Mouse (Mus musculus): ENCODE results near the gene Metap1d. TPM values are rescaled to one million over a fixed set of nuclear protein-coding genes. Genes with fewer than 3 reads are reported as not detected.

Gene Metap1d
- polyA plus RNA-seq, 1 experiment from 2014 or later = 46.5 TPM

DNA sequence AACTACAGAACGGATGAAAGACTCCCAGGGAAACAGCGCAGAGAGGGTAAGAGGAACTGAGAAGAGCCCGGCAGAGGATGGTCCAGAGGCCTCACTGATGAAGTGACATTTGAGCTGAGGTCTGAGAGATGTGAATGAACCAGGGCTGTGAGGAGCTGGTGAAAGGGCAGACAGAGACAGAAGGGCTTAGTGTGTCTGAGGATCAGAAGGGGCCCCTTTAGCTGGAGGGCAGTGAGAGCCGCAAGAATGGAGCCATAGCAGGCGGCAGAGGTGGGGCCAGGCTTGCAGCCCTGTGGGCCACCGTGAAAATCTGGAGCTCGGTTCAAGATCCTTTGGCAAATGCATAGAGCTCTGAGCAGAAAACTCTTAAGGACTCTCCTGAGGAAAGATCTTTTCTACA lies 26.8 kb downstream of the Metap1d start:
- Histone ChIP-seq H3K27me3 (ENCODE audit: control insufficient read depth, insufficient read depth, low read length) (no peaks in the 10 kb centered on the region), H3K27ac (ENCODE audit: low read length) (no peak overlapping the region), H3K9me3 (replicated peaks; ENCODE audit: control insufficient read depth, low read length) (peaks cover 5% of the 10 kb centered on the region), H3K4me1 (ENCODE audit: control insufficient read depth, insufficient read depth, low read length) (0 out of 2 replicates have a peak, but pooled peaks cover 3% of the 10 kb centered on the region), H3K36me3 (ENCODE audit: control insufficient read depth, insufficient read depth) (no peaks in the 10 kb centered on the region), H3K4me2 (ENCODE audit: low read depth, low read length) (no peak overlapping the region), H3K9ac (ENCODE audit: low read length) (no peak overlapping the region), H3K4me3 (ENCODE audit: low read length) (no peak overlapping the region)
- ATAC-seq (replicated peaks; ENCODE audit: extremely low read depth, insufficient read depth, low FRiP score) = no peak
- WGBS = 21% methylated on average over 7 of the region's 7 CpGs

GRCm38 (mm10) chr2:71481825-71482224 lies 28.7 kb downstream of the Metap1d start:
- H3K9ac ChIP-seq (ENCODE audit: low read length) = no peak overlapping the region
- no peaks in the 10 kb centered on the region for H3K36me3 ChIP-seq (ENCODE audit: control insufficient read depth, insufficient read depth)
- H3K27me3 ChIP-seq (ENCODE audit: control insufficient read depth, insufficient read depth, low read length) = no peaks in the 10 kb centered on the region
- no peak overlapping the region for H3K4me2 ChIP-seq (ENCODE audit: low read depth, low read length)
- peaks cover 5% of the 10 kb centered on the region for H3K9me3 ChIP-seq (replicated peaks; ENCODE audit: control insufficient read depth, low read length)
- ATAC-seq (replicated peaks; ENCODE audit: extremely low read depth, insufficient read depth, low FRiP score) = no peak
- 0 out of 2 replicates have a peak, but pooled peaks cover 3% of the 10 kb centered on the region for H3K4me1 ChIP-seq (ENCODE audit: control insufficient read depth, insufficient read depth, low read length)
- no peak overlapping the region for H3K4me3 ChIP-seq (ENCODE audit: low read length)
- H3K27ac ChIP-seq (ENCODE audit: low read length) = no peak overlapping the region
- WGBS = 71% methylated on average over 6 of the region's 6 CpGs

GRCm38 (mm10) chr2:71483046-71483716 lies 30.1 kb downstream of the Metap1d start:
- 72% methylated on average over 10 of the region's 10 CpGs for WGBS
- Histone ChIP-seq H3K27me3 (ENCODE audit: control insufficient read depth, insufficient read depth, low read length) (no peaks in the 10 kb centered on the region), H3K4me1 (ENCODE audit: control insufficient read depth, insufficient read depth, low read length) (0 out of 2 replicates have a peak, but pooled peaks cover 3% of the 10 kb centered on the region), H3K4me2 (ENCODE audit: low read depth, low read length) (no peak overlapping the region), H3K36me3 (ENCODE audit: control insufficient read depth, insufficient read depth) (no peaks in the 10 kb centered on the region), H3K4me3 (ENCODE audit: low read length) (no peak overlapping the region), H3K9ac (ENCODE audit: low read length) (no peak overlapping the region), H3K9me3 (replicated peaks; ENCODE audit: control insufficient read depth, low read length) (no peaks in the 10 kb centered on the region), H3K27ac (ENCODE audit: low read length) (no peak overlapping the region)
- ATAC-seq (replicated peaks; ENCODE audit: extremely low read depth, insufficient read depth, low FRiP score) = no peak

DNA sequence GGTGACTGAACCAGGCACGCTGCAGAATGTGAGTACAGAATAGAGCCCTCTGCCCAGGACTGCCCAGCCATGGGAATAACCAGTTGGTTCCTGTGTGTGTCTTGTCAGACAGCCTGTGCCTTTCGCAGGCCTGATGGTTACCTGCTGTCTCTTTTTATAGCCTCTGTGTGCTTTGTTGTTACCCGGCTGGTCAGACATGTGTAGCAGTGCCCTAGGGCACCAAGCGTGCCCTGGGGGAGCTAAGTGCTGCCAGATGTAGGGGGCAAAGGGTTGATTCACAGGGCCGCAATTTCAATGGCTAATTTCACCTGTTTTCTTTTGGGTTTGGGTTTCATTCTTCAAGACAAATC lies 30.6 kb downstream of the Metap1d start:
- ATAC-seq (replicated peaks; ENCODE audit: extremely low read depth, insufficient read depth, low FRiP score) = no peak
- H3K9me3 ChIP-seq (replicated peaks; ENCODE audit: control insufficient read depth, low read length) = no peaks in the 10 kb centered on the region
- WGBS = 68% methylated on average over 5 of the region's 5 CpGs

GRCm38 (mm10) chr2:71491295-71491694 lies 38.2 kb downstream of the Metap1d start:
- Histone ChIP-seq H3K9me3 (replicated peaks; ENCODE audit: control insufficient read depth, low read length) (no peaks in the 10 kb centered on the region), H3K36me3 (ENCODE audit: control insufficient read depth, insufficient read depth) (no peaks in the 10 kb centered on the region), H3K4me2 (ENCODE audit: low read depth, low read length) (no peak overlapping the region), H3K27ac (ENCODE audit: low read length) (no peak overlapping the region), H3K4me3 (ENCODE audit: low read length) (no peak overlapping the region), H3K27me3 (ENCODE audit: control insufficient read depth, insufficient read depth, low read length) (no peaks in the 10 kb centered on the region), H3K4me1 (ENCODE audit: control insufficient read depth, insufficient read depth, low read length) (no peaks in the 10 kb centered on the region), H3K9ac (ENCODE audit: low read length) (no peak overlapping the region)
- no peak for ATAC-seq (replicated peaks; ENCODE audit: extremely low read depth, insufficient read depth, low FRiP score)

More for the DNA sequence above, 30.6 kb downstream of the Metap1d start:
- no peak overlapping the region for H3K9ac ChIP-seq (ENCODE audit: low read length)
- H3K27me3 ChIP-seq (ENCODE audit: control insufficient read depth, insufficient read depth, low read length) = no peaks in the 10 kb centered on the region
- 0 out of 2 replicates have a peak, but pooled peaks cover 3% of the 10 kb centered on the region for H3K4me1 ChIP-seq (ENCODE audit: control insufficient read depth, insufficient read depth, low read length)
- H3K4me3 ChIP-seq (ENCODE audit: low read length) = no peak overlapping the region
- no peaks in the 10 kb centered on the region for H3K36me3 ChIP-seq (ENCODE audit: control insufficient read depth, insufficient read depth)
- no peak overlapping the region for H3K27ac ChIP-seq (ENCODE audit: low read length)
- no peak overlapping the region for H3K4me2 ChIP-seq (ENCODE audit: low read depth, low read length)

DNA sequence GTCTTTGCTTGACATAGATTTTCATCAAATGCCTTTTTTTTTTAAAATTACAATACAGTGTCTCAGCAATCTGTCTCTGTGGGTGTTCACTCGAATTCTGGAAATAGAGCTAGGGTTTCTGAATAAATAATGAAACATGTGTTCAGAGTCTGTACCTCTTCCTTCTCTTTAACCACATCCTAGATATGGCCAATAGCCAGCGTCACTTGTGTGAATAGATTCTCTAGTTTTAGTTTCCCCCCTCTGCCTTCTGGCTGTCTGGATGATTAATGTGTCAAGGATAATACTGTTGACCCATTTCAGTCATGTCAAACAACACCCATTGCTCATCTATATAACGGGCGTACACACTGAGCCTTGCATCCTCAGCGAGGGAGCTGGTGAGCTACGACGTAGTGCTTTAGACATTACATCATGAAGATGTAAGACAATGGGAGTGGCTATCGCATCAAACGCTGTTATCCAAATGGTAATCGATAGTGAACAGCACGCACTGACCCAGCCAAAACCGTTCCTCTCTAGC lies 40.1 kb downstream of the Metap1d start:
- H3K4me3 ChIP-seq (ENCODE audit: low read length) = no peak overlapping the region
- H3K4me2 ChIP-seq (ENCODE audit: low read depth, low read length) = no peak overlapping the region
- no peaks in the 10 kb centered on the region for H3K9me3 ChIP-seq (replicated peaks; ENCODE audit: control insufficient read depth, low read length)
- H3K27me3 ChIP-seq (ENCODE audit: control insufficient read depth, insufficient read depth, low read length) = no peaks in the 10 kb centered on the region
- no peak overlapping the region for H3K9ac ChIP-seq (ENCODE audit: low read length)
- no peaks in the 10 kb centered on the region for H3K36me3 ChIP-seq (ENCODE audit: control insufficient read depth, insufficient read depth)
- no peak overlapping the region for H3K27ac ChIP-seq (ENCODE audit: low read length)
- no peak for ATAC-seq (replicated peaks; ENCODE audit: extremely low read depth, insufficient read depth, low FRiP score)
- 68% methylated on average over 12 of the region's 12 CpGs for WGBS
- no peaks in the 10 kb centered on the region for H3K4me1 ChIP-seq (ENCODE audit: control insufficient read depth, insufficient read depth, low read length)

DNA sequence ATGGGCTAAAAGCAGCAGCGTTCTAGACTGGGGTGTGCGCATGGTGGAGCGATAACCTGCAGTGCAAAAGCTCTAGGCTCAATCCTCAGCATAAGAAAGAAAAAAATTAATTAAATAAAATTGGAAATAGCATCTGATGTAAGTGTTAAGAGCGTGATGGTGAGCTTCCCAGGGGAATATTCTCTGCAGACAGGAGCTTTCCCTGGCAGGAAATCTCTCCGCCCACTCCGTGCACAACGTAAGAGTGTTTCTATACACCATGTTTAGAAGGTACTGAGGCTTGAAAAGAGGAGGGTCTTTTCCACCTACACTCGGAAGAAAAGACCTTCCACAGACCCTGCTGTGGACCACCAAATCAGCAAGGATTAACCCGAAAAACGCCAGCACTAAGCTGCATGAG lies 41.4 kb downstream of the Metap1d start:
- no peaks in the 10 kb centered on the region for H3K9me3 ChIP-seq (replicated peaks; ENCODE audit: control insufficient read depth, low read length)
- ATAC-seq (replicated peaks; ENCODE audit: extremely low read depth, insufficient read depth, low FRiP score) = no peak
- WGBS = 64% methylated on average over 10 of the region's 10 CpGs

GRCm38 (mm10) chr2:71494971-71495370 lies 41.9 kb downstream of the Metap1d start:
- H3K9me3 ChIP-seq (replicated peaks; ENCODE audit: control insufficient read depth, low read length) = no peaks in the 10 kb centered on the region
- H3K27ac ChIP-seq (ENCODE audit: low read length) = no peak overlapping the region
- no peaks in the 10 kb centered on the region for H3K27me3 ChIP-seq (ENCODE audit: control insufficient read depth, insufficient read depth, low read length)
- 48% methylated on average over 4 of the region's 4 CpGs for WGBS
- H3K9ac ChIP-seq (ENCODE audit: low read length) = no peak overlapping the region
- H3K4me3 ChIP-seq (ENCODE audit: low read length) = no peak overlapping the region
- H3K4me1 ChIP-seq (ENCODE audit: control insufficient read depth, insufficient read depth, low read length) = no peaks in the 10 kb centered on the region
- no peak overlapping the region for H3K4me2 ChIP-seq (ENCODE audit: low read depth, low read length)
- no peak for ATAC-seq (replicated peaks; ENCODE audit: extremely low read depth, insufficient read depth, low FRiP score)
- no peaks in the 10 kb centered on the region for H3K36me3 ChIP-seq (ENCODE audit: control insufficient read depth, insufficient read depth)

More for the DNA sequence above, 41.4 kb downstream of the Metap1d start:
- H3K36me3 ChIP-seq (ENCODE audit: control insufficient read depth, insufficient read depth) = no peaks in the 10 kb centered on the region
- H3K9ac ChIP-seq (ENCODE audit: low read length) = no peak overlapping the region
- no peaks in the 10 kb centered on the region for H3K4me1 ChIP-seq (ENCODE audit: control insufficient read depth, insufficient read depth, low read length)
- no peaks in the 10 kb centered on the region for H3K27me3 ChIP-seq (ENCODE audit: control insufficient read depth, insufficient read depth, low read length)
- H3K4me3 ChIP-seq (ENCODE audit: low read length) = no peak overlapping the region
- no peak overlapping the region for H3K4me2 ChIP-seq (ENCODE audit: low read depth, low read length)
- H3K27ac ChIP-seq (ENCODE audit: low read length) = no peak overlapping the region

GRCm38 (mm10) chr2:71497175-71497574 lies 44.1 kb downstream of the Metap1d start:
- Histone ChIP-seq H3K36me3 (ENCODE audit: control insufficient read depth, insufficient read depth) (no peaks in the 10 kb centered on the region), H3K4me1 (ENCODE audit: control insufficient read depth, insufficient read depth, low read length) (no peaks in the 10 kb centered on the region), H3K9ac (ENCODE audit: low read length) (no peak overlapping the region), H3K4me2 (ENCODE audit: low read depth, low read length) (no peak overlapping the region), H3K27ac (ENCODE audit: low read length) (no peak overlapping the region), H3K4me3 (ENCODE audit: low read length) (no peak overlapping the region), H3K9me3 (replicated peaks; ENCODE audit: control insufficient read depth, low read length) (no peaks in the 10 kb centered on the region), H3K27me3 (ENCODE audit: control insufficient read depth, insufficient read depth, low read length) (no peaks in the 10 kb centered on the region)
- no peak for ATAC-seq (replicated peaks; ENCODE audit: extremely low read depth, insufficient read depth, low FRiP score)
- WGBS = 48% methylated on average over 5 of the region's 5 CpGs
